Mouse (Mus musculus) embryonic fibroblast, embryonic 13.5 days (primary cell): ENCODE results near the gene Sh3bp1.

Experiments used
- CTCF ChIP-seq: IDR thresholded peaks from 2 replicates; pipeline ENCODE4 v1.5.1; 2011; ENCODE audit warnings: mild to moderate bottlenecking, control low read depth, low read length, moderate library complexity, borderline replicate concordance; ENCODE audit not compliant: insufficient read depth
- POLR2A ChIP-seq: IDR thresholded peaks from 2 replicates; pipeline ENCODE4 v1.6.1; 2011; ENCODE audit warnings: low read depth, mild to moderate bottlenecking, control low read depth, low read length, moderate library complexity

GRCm38 (mm10) chr15:78896149-78896548, 3.4 kb upstream of the Sh3bp1 start:
- no peak for TF ChIP-seq POLR2A
- no peak for TF ChIP-seq CTCF
